Mouse (Mus musculus): Measurements from ENCODE around the gene Gm43302.
"Not testable (repeated sequence)": the region's sequence is repeated elsewhere in the genome, so short reads cannot be mapped to it uniquely, and the experiment has no call there.

The Gm43302 gene

GRCm38 (mm10) chr5:105293226-105294165, at the start of gene Gm43302, which contains the start of gene Gbp6:
Gene Gm43302 (minus strand): TSS chr5:105293695.
Gene Gbp6 (minus strand): TSS chr5:105293698.
- DNase-seq (ENCODE audit: low spot score) = peak; percentile 30

- DNase-seq (ENCODE audit: low spot score) = no peak
Measured at GRCm38 (mm10) chr5:105341281-105341680, 47.8 kb upstream of the Gm43302 start.

DNA sequence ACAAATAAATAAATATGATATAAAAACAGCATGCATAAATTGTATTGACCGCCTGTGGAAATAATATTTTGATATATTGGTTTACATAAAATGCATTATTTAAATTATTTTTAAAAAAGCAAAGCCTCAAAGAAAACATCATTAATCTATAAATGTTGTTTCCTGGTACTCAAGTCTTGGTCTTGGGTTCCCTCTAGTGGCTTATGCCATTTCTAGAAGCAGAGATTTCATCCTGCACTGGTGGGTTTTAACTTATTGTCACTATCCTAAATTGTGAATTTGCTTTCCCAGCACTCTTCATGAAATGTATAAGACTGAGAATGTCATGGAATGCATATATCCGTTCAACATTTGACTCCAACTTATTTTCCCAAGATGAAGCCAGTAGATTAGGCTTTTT, 29.0 kb upstream of the Gm43302 start:
- DNase-seq (ENCODE audit: low spot score) = peak; percentile 23

DNA sequence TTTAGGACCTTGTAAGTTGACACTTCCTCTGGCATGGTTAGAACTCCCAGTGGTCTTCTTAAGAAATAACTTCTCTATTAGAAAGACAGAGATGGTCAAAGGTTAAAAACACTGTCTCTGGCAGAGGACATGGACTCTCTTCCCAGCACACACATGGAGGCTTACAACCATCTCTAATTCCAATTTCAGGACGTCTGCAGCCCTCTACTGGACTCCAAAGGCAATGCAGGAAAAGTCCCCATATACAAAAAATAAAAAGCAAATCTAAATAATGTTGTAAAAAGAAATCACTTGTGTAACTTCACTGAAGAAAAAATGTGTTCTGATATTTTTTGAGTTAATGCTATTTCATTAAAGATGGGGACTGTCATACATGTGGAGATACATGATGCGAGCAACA, 17.4 kb upstream of the Gm43302 start:
- DNase-seq (ENCODE audit: low spot score) = no peak

DNA sequence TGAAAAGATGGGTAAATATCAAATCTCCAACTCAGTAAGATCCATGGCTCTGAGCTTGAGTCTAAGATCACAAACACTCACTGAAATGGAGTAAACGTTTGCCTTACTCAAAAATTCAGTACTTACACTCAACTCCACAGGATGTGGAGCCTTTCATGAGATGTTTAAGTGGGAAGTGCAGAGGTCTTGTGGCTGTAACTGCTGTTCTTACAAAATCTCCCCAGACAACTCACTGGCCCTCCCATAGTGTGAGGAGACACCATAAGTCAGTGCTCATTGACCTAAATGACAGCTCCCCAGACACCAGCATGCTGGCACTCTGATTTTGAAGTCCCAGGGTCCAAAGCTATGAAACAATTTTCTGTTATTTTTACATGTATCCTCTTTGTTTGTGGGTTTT, 15.7 kb upstream of the Gm43302 start:
- not testable (repeated sequence) for DNase-seq (ENCODE audit: low spot score)

GRCm38 (mm10) chr5:105306946-105307345, 13.5 kb upstream of the Gm43302 start:
- not testable (repeated sequence) for DNase-seq (ENCODE audit: low spot score)

- DNase-seq (ENCODE audit: low spot score) = no peak
Measured at GRCm38 (mm10) chr5:105306159-105306581, 12.7 kb upstream of the Gm43302 start.

DNA sequence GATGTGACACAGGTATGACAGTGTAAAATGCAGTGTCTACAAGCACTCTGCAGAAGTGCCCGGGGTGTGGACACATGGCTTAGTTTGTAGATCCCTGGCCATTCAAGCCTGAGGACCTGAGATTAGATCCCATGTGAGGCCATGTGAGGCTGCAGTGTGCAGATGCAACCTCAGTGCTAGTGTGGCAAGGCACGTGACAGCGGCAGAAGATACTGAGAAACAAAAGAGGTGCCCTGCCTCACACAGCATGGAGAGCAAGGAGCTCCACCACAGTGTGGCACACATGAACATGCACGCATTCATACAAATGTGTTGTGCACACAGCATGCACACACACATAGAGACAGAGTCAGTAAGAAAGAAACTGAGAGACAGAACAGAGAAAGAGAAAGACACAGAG, 12.2 kb upstream of the Gm43302 start:
- not testable (repeated sequence) for DNase-seq (ENCODE audit: low spot score)

DNA sequence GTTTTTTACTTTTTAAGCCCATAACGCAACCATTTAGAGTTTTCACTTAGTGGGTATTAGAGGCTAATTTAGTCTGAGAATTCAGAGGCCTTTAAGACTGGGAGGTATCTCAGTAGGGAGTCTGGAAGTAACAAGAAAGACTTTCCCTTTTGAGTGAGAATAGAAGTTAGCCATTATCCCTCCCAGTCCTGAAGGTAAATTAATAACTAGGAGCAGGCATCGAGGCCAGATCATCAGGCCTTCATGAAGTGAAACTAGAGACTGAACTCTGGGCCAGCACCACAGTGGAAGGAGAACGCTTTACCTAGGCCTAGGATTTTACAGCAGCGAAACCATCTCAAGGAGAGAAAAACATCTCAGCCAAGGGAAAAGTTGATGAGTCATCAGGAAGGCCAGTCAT, 8.5 kb upstream of the Gm43302 start:
- no peak for DNase-seq (ENCODE audit: low spot score)

DNA sequence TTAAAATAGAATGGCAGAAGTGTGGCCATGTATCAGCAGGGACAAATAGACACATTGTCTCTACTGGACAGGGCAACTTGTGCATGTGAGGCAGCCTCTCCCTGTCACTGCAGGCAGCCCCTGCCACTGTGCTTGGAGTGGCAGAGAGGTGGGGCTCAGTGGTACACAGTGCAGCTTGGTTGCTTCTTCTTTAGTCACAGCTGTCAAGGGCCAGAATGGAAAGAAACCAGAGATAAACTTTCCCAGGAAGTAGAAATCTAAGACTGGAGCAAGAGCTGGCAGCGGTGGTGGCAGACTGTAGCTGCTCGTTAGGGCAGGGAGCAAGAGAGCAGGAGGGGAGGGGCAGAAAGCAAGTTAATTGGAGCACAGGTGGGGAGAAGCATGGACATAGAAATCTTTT, 8.0 kb upstream of the Gm43302 start:
- DNase-seq (ENCODE audit: low spot score) = no peak

DNA sequence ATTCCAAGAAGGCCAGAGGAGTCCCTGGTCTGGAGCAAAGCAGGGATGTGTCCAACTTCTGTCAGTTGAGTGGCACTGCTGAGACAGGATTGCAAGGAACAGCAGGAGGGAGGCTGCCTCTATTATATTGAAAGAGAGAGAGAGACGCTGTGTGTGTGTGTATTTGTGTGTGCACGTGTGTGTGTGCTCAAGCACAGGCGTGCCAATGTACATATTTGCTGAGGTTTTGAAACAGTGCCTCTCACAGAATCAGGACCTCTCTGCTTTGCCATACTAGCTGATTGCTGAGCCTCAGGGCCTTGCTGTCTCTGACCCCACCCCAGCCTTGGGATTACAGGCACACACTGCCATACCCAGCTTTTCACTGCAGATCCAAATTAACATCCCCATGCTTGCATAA, 2.3 kb upstream of the Gm43302 start:
- no peak for DNase-seq (ENCODE audit: low spot score)

DNA sequence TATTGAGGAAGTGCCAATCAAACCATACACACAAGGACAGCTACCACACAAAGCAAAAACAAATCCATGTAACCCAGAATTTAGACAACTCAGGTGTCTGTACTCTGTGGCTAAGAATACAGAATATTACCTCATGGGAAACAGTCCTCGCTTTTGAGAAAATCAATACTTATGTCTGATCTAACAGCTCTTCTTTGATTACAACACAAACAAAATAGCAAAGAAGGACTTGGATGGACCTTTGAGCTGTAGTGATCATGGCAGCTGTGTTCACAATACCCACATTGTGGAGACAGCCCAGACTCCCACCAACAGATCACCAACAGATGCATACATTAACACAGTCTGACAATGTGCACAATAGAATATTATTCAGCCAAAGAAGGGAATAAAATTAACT, 1.0 kb downstream of the Gm43302 start:
- DNase-seq (ENCODE audit: low spot score) = no peak

DNA sequence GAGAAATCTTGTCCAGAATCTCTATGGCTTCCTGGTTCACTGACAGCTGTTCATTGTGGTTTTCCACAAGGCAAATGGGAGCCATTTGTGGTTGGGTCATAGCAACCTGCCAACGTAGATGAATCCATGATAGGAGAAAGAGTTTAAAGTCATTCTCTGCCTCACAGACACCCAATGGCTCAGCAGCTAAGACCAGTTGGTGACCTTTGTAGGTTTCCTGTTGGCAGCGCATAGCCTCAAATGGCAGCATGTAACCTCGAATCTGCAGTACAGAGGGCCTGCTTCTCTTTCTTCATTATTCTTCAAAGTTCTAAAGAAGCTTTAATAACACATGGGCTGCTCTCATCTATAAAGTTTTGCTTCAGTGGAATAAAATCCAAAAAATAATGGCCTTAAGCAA, 2.6 kb downstream of the Gm43302 start:
- DNase-seq (ENCODE audit: low spot score) = not testable (repeated sequence)

DNA sequence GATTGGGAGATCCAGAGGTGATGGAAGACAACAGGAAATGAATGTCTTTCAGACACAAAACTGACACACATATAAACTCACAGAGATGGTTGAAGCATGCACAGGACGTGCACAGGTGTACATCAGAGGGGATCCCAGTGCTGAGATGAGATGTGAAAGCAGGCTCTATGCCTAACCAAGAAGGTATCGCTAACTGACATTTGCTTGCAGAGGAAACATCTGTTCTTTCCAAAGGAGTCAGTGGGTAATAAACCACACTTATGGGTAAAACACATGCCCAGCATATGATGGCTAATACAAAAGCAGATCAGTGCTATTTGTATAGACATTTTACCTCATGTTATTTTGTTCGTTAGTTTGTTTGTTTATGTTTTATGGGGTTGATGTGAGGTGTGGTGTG, 32.8 kb downstream of the Gm43302 start:
- not testable (repeated sequence) for DNase-seq (ENCODE audit: low spot score)

- no peak for DNase-seq (ENCODE audit: low spot score)
Measured at GRCm38 (mm10) chr5:105252491-105252890, 41.0 kb downstream of the Gm43302 start.

GRCm38 (mm10) chr5:105244741-105245140, 48.8 kb downstream of the Gm43302 start:
- DNase-seq (ENCODE audit: low spot score) = peak; percentile 0

DNA sequence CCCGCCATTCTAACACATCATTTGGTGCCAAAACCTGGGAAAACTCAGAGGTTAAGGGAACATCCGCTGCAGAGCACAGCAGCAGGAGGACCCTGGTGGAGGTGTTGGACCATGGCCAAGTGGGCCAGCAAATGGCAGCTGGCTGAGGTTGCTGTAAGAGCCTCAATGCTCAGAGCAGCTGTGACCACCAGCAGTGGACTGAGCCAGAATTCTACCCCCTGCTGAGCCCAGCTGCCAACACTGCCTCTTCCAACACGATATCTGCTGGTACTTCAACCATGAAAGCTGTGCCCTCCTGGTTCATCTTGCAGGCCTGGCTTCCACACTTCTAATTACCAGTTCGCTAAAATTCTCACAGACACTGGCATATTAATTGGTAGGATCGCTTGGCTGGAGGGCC, 52.5 kb downstream of the Gm43302 start:
- DNase-seq (ENCODE audit: low spot score) = not testable (repeated sequence)

DNA sequence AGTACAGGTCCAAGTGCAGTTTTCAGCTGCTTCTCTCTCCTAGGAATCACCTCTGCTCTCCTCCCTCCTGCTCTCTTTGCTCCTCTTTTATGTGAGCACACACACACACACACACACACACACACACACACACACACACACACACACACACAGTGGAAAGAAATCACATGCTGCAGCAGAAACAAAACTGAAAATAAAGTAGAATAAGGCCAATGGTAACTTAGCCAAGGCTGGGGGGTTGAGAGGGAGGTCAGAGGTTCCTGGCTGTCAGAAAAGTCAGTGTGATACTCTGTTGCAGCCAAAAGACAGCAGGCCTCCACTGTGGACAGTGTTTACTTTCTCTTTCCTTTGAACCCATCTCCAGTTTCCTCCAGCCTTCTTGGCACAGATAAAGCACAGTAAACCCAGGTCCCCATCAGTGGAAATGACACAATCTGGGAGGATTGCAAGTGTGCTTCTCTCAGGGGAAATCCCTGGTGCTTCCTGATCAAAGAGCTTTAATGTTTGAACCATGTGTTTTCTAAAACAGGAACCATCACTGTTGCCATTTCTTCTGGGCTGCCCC, 53.9 kb downstream of the Gm43302 start, which contains the start of gene Gbp10:
TSS of gene Gbp10 (minus strand) at position 51 of the 565 bp plus-strand sequence.
- DNase-seq (ENCODE audit: low spot score) = peak; percentile 64

GRCm38 (mm10) chr5:105238402-105238801, 55.1 kb downstream of the Gm43302 start:
- DNase-seq (ENCODE audit: low spot score) = not testable (repeated sequence)

GRCm38 (mm10) chr5:105236040-105236439, 57.5 kb downstream of the Gm43302 start:
- DNase-seq (ENCODE audit: low spot score) = not testable (repeated sequence)

DNA sequence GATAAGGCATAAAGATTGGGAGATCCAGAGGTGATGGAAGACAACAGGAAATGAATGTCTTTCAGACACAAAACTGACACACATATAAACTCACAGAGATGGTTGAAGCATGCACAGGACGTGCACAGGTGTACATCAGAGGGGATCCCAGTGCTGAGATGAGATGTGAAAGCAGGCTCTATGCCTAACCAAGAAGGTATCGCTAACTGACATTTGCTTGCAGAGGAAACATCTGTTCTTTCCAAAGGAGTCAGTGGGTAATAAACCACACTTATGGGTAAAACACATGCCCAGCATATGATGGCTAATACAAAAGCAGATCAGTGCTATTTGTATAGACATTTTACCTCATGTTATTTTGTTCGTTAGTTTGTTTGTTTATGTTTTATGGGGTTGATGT, 84.5 kb downstream of the Gm43302 start:
- DNase-seq (ENCODE audit: low spot score) = not testable (repeated sequence)

DNA sequence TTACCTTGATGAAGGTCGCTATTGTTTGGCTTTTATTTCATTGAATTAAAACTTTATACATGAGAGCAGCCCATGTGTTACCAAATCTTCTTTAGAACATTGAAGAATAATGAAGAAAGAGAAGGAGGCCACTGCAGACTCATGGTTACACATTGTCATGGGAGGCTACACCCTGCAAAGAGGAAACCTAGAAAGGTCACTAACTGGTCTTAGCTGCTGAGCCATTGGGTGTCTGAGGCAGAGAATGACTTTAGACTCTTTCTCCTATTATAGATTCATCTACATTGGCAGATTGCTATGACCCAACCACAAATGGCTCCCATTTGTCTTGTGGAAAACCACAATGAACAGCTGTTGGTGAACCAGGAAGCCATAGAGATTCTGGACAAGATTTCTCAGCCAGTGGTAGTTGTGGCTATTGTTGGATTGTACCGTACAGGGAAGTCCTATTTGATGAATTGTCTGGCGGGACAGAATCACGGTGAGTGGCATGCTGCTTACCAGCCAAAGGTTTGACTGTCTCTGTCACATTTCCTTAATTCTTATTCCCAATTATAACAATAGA, 92.6 kb downstream of the Gm43302 start:
- DNase-seq (ENCODE audit: low spot score) = not testable (repeated sequence)

GRCm38 (mm10) chr5:105199149-105199548, 94.3 kb downstream of the Gm43302 start:
- DNase-seq (ENCODE audit: low spot score) = not testable (repeated sequence)

Measured in T-cell, adult 2 months (primary cell).